In the genomic region with DNA sequence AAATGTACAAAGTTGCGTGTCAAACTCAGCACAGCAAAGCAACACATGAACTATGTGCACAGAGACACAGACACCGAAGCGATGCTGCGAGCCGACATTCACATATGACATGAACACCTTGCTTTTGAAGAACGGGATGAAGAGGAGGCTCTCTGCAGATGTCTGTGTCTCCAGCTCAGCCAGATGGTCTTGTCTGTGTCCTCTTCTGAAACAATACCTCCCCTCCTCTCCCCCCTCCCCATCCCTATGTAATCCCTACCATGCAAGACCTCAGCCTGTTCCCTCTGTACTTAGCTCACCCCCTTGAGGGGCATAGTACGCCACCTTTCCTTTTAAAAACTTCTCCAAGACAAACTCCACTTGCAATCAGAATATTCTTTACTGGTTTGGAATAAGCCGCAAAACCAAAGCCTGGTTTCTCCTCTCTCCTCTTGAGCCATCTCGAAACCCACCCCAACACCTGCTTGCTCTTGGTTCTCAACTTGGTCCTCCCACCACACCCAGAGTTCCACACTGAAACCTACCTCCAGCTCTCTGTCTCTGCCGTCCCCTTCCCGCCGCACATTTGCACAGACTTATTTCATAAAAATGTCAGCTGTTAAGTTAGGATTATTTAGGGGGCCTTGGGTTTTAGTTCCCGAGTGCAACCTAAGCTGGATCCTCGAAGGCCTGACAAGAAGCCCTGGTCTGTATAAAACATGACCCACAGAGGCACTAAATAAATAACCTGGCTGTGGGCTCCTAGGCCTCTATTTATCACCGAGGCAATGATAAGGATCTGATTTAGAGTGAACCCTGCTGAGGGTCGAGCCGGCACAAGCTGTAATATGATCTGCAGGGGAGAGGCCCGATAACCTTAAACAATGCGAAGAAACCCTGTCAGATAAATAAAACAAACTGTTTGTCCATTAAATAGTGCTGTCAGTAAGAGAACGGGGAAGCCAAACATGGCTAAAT, we compare ENCODE assay signal across 25 mouse cellular contexts.
DNase-seq lines count a peak whose midpoint lies in the region; ATAC-seq lines count a peak whose summit lies in the region.
"Had no signal": no experiment of that assay in that cellular context is flagged by ENCODE, and none has a peak within 500 bp of the region (broad histone marks: within the 10 kb centered on the region; RNA-seq: fewer than 3 reads in every experiment).

No protein-coding gene starts in this region.

- no peak overlapping the region for H3K9ac ChIP-seq in hindbrain, embryonic 13.5 days
- H3K9ac ChIP-seq in midbrain, embryonic 16.5 days (ENCODE audit: low read depth, low read length) = no peak overlapping the region
- H3K9ac ChIP-seq: intestine, embryonic 15.5 days; limb, embryonic 12.5 days; liver, embryonic 15.5 days; lung, embryonic 14.5 days; midbrain, embryonic 12.5 days had no signal

- H3K27me3 ChIP-seq in hindbrain, embryonic 10.5 days (ENCODE audit: insufficient read depth, poor library complexity, severe bottlenecking) = no peaks in the 10 kb centered on the region
- H3K27me3 ChIP-seq in hindbrain, embryonic 13.5 days = no peaks in the 10 kb centered on the region
- no peaks in the 10 kb centered on the region for H3K27me3 ChIP-seq in midbrain, embryonic 10.5 days (ENCODE audit: low read depth, poor library complexity, severe bottlenecking)
- no peaks in the 10 kb centered on the region for H3K27me3 ChIP-seq in midbrain, embryonic 16.5 days (ENCODE audit: control insufficient read depth, insufficient read depth, low read depth, low read length)
- H3K27me3 ChIP-seq: intestine, embryonic 15.5 days; liver, embryonic 15.5 days; midbrain, embryonic 12.5 days had no signal

- DNase-seq in hindbrain, embryonic 10.5 days (ENCODE audit: low spot score) = no peak
- no peak for DNase-seq in midbrain, embryonic 10.5 days (ENCODE audit: low spot score)
- DNase-seq in embryo, embryonic 10.5 days (ENCODE audit: low spot score) = peak; percentile 54
- peak; percentile 44 for DNase-seq in mesoderm, embryonic 11.5 days (ENCODE audit: low read depth, low spot score)
- no peak for DNase-seq in right cerebral cortex, postnatal 25 days
- DNase-seq: adrenal gland, adult 2 months; cerebellum, adult 8-10 months; cerebellum, postnatal 25 days; gastrocnemius, postnatal 25 days; heart, adult 18-20 months; heart, postnatal 14 days; kidney, postnatal 10 days; lung, embryonic 14.5 days; lung, postnatal 14 days; spleen, adult 18-20 months; thymus, postnatal 14 days had no signal

- 59% methylated on average over 20 of the region's 20 CpGs for WGBS in hindbrain, embryonic 10.5 days
- 64% methylated on average over 20 of the region's 20 CpGs for WGBS in hindbrain, embryonic 13.5 days
- WGBS in midbrain, embryonic 10.5 days = 64% methylated on average over 20 of the region's 20 CpGs
- WGBS in midbrain, embryonic 16.5 days = 66% methylated on average over 20 of the region's 20 CpGs

- ATAC-seq in hindbrain, embryonic 13.5 days (ENCODE audit: low FRiP score) = no peak
- no peak for ATAC-seq in midbrain, embryonic 16.5 days
- ATAC-seq: CD4-positive, CD25-positive, alpha-beta regulatory T cell, adult 4 months; forebrain, embryonic 14.5 days; hindbrain, postnatal 0 days; intestine, embryonic 15.5 days had no signal

- peak overlapping the region; percentile 12; the same call in 1 of the 2 replicates for H3K27ac ChIP-seq in hindbrain, embryonic 10.5 days
- H3K27ac ChIP-seq in hindbrain, embryonic 13.5 days = no peak overlapping the region
- H3K27ac ChIP-seq in midbrain, embryonic 10.5 days (replicated peaks) = peak overlapping the region; percentile 24; the same call in 1 of the 2 replicates
- H3K27ac ChIP-seq in midbrain, embryonic 16.5 days (ENCODE audit: low read length) = no peak overlapping the region
- H3K27ac ChIP-seq: hindbrain, postnatal 0 days; intestine, embryonic 15.5 days; limb, embryonic 12.5 days; liver, embryonic 15.5 days; midbrain, embryonic 12.5 days had no signal

- H3K4me2 ChIP-seq in hindbrain, embryonic 13.5 days = no peak overlapping the region
- no peak overlapping the region for H3K4me2 ChIP-seq in midbrain, embryonic 16.5 days (ENCODE audit: low read length)
- H3K4me2 ChIP-seq: intestine, embryonic 15.5 days; limb, embryonic 12.5 days; liver, embryonic 15.5 days; lung, embryonic 14.5 days; midbrain, embryonic 12.5 days had no signal

- no peaks in the 10 kb centered on the region for H3K9me3 ChIP-seq in hindbrain, embryonic 10.5 days
- no peaks in the 10 kb centered on the region for H3K9me3 ChIP-seq in hindbrain, embryonic 13.5 days
- H3K9me3 ChIP-seq in midbrain, embryonic 10.5 days (replicated peaks) = no peaks in the 10 kb centered on the region
- no peaks in the 10 kb centered on the region for H3K9me3 ChIP-seq in midbrain, embryonic 16.5 days (replicated peaks; ENCODE audit: control insufficient read depth, low read length, poor library complexity, severe bottlenecking)
- H3K9me3 ChIP-seq: intestine, embryonic 15.5 days; limb, embryonic 12.5 days; liver, embryonic 15.5 days; midbrain, embryonic 12.5 days had no signal

- no peak overlapping the region for H3K4me3 ChIP-seq in hindbrain, embryonic 10.5 days
- H3K4me3 ChIP-seq in hindbrain, embryonic 13.5 days = no peak overlapping the region
- H3K4me3 ChIP-seq in midbrain, embryonic 10.5 days = no peak overlapping the region
- H3K4me3 ChIP-seq in midbrain, embryonic 16.5 days (ENCODE audit: low read depth, low read length) = no peak overlapping the region
- H3K4me3 ChIP-seq: intestine, embryonic 15.5 days; limb, embryonic 12.5 days; liver, embryonic 15.5 days; midbrain, embryonic 12.5 days had no signal

- H3K4me1 ChIP-seq in hindbrain, embryonic 10.5 days (replicated peaks) = peaks cover 17% of the 10 kb centered on the region
- no peaks in the 10 kb centered on the region for H3K4me1 ChIP-seq in hindbrain, embryonic 13.5 days (replicated peaks)
- H3K4me1 ChIP-seq in midbrain, embryonic 10.5 days = peaks cover 18% of the 10 kb centered on the region
- no peaks in the 10 kb centered on the region for H3K4me1 ChIP-seq in midbrain, embryonic 16.5 days (ENCODE audit: control insufficient read depth, insufficient read depth, low read length)
- H3K4me1 ChIP-seq: intestine, embryonic 15.5 days; liver, embryonic 15.5 days; midbrain, embryonic 12.5 days had no signal

- no peaks in the 10 kb centered on the region for H3K36me3 ChIP-seq in hindbrain, embryonic 10.5 days
- H3K36me3 ChIP-seq in hindbrain, embryonic 13.5 days = no peaks in the 10 kb centered on the region
- H3K36me3 ChIP-seq in midbrain, embryonic 10.5 days = no peaks in the 10 kb centered on the region
- H3K36me3 ChIP-seq in midbrain, embryonic 16.5 days (ENCODE audit: control insufficient read depth, insufficient read depth, low read length) = no peaks in the 10 kb centered on the region
- H3K36me3 ChIP-seq: intestine, embryonic 15.5 days; limb, embryonic 12.5 days; liver, embryonic 15.5 days; midbrain, embryonic 12.5 days had no signal

Comparison
In these comparisons a context has a peak if more than half of its experiments do, and no peak if none do; other contexts are left out.
1. H3K27ac ChIP-seq: peak in hindbrain, embryonic 10.5 days (single experiment) and midbrain, embryonic 10.5 days (single experiment); none in hindbrain, embryonic 13.5 days (single experiment) and midbrain, embryonic 16.5 days (single experiment).
2. DNase-seq: peak in embryo, embryonic 10.5 days (single experiment) and mesoderm, embryonic 11.5 days (single experiment); none in hindbrain, embryonic 10.5 days (single experiment), midbrain, embryonic 10.5 days (single experiment) and right cerebral cortex, postnatal 25 days (single experiment).